Mouse (Mus musculus) inflammation-experienced regulatory T-cells, adult 16 weeks (primary cell): ENCODE results near the gene Krt82. TPM values are rescaled to one million over a fixed set of nuclear protein-coding genes. Genes with fewer than 3 reads are reported as not detected.

Experiments used
- polyA plus RNA-seq: library from polyadenylated mRNA; unstranded; fragments of 100-300 nt; shearing (Covaris generic); gene quantifications from one replicate; pipeline ENCODE4 v1.2.1, GENCODE M21; 2017

The Krt82 gene
- not detected for polyA plus RNA-seq

DNA sequence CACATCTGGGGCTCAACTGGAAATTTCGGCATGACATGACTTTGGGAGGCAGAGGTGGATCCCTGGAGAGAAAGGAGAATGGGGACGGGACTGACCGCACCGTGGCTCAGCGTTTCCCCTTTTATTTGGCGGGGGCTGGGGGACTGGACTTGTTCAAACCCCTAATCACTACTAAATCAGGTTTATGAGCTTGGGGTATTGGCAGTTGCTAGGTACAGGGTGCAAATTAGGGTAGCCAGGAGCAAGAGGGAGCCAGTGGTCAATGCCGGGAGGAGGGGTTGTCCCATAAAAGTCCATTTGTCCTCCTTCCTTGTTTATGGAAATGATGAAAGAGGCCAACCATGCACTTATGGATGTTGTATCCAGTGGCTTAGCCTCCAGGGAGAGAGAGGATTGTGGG lies at the start of gene Krt82:
Gene Krt82 (minus strand): TSS at position 101 of the 400 bp plus-strand sequence.

DNA sequence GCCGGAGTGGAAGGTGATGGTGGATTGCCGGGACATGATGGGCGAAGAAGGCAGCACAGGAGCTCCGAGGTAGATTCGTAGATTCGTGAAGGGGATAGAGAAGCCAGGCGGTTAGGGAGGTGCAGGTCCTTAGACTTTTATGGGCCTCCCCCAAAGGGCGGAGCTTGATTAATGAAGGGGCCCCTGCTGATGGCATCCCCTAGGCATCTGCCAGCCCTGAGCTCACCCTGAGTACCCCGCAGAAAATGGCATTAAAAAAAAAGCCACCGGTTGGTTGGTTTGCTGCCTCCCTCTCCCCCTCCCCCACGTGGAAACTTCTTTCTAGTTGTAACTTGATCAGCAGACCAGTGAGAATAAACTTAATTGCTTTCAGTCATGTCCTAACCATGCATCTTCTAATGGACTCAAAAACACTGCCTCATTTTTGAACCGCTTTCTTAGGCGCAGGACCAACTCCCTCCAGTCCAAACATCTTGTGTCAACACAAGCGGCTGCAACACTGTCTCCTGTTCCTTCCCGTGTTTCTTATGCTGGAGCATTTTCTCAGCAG lies 23.4 kb upstream of the Krt82 start, which contains the start of gene Krt75:
Gene Krt75 (minus strand): TSS at position 109 of the 550 bp plus-strand sequence.

DNA sequence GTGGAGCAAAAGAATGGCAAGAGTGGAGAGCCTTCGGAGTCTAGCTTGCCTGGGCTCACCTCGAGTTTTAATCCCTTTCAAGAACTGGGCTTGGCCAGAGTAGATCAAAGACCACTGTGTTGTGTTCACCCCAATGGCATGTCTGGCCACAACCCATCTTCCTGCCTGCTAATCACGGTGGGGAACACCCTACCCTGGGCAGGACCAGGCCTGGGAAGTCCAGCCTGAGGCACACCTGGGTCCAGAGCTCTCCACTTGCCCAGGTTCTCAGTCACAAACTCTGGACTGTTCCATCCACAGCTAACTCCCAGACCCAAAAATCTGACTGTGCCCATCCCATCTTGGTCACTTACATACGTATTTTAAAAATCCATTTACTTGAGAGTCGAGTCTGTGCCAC lies 12.4 kb upstream of the Krt82 start, which contains the start of gene Krt90:
Gene Krt90 (minus strand): TSS at position 101 of the 400 bp plus-strand sequence.

DNA sequence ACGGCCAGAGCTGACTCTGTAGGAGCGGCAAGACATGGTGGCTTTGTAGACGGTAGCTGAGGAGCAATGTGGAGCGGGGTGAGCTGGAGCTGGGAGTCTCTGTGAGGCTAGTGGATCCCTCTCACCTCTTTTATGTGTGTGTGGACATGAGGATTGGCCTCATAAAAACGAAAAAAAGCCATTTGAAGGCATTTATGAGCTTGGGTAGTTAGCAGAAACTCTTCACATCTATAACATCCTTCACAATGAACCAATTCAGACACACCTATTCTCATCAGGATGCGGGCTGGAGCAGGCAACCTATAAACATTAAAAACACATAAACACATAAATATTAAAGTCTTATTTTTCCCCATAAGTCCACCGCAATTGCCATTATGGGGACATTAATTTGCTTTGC lies 17.7 kb downstream of the Krt82 start, which contains the start of gene Krt84:
Gene Krt84 (minus strand): TSS at position 101 of the 400 bp plus-strand sequence.

DNA sequence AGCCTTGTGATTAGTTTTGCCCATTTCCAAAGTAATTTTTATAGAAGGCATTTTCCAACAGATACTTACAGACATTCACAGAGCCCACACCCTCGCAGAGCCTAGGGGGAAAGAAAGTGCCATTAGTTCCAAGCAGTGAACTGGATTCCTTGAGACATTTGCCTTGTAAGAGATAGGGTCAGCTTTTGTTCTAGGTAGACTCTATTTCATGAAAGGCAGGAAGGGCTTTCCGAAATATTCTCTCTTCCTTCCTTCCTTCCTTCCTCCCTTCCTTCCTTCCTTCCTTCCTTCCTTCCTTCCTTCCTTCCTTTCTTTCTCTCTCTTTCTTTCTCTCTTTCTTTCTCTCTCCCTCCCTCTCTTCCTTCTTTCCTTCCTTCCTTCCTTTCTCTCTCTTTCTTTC lies 33.3 kb downstream of the Krt82 start, which contains the start of gene Gm49425:
Gene Gm49425 (minus strand): TSS at position 101 of the 400 bp plus-strand sequence.

DNA sequence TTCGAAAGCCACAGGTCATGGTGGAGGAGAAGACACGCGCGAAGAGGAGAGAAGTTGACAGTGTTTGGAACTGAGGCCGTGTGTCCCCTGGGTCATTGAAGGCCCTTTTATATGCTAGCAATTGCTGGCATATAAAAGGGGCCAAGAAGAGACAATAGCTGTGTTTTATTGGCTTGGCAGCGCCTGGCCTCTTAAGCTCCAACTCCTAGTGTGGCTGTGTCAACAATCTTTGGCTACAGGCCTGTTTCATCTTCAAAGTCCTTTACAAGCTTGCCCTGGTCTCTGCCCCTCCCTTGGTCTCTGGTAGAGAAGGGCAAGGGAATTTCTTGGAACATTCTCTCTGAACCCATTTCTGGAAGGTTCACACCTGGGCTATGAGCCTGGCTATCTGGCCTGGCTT lies 59.0 kb downstream of the Krt82 start, which contains the start of gene Krt83:
Gene Krt83 (minus strand): TSS at position 82 of the 400 bp plus-strand sequence.

Other genes with a start within 250 kb of the Krt82 start
- 0.23 TPM for gene Krt80, start 180.5 kb downstream of the Krt82 start, polyA plus RNA-seq
- gene Krt7, start 139.6 kb downstream of the Krt82 start, polyA plus RNA-seq: not detected
- gene Krt87, start 111.9 kb downstream of the Krt82 start, polyA plus RNA-seq: 0.66 TPM
- gene Krt88, start 102.9 kb downstream of the Krt82 start, polyA plus RNA-seq: not detected
- gene Krt81, start 86.9 kb downstream of the Krt82 start, polyA plus RNA-seq: not detected
- gene Krt86, start 77.2 kb downstream of the Krt82 start, polyA plus RNA-seq: not detected
- gene Krt83, start 59.2 kb downstream of the Krt82 start, polyA plus RNA-seq: 6.9 TPM
- not detected for gene Gm49425, start 33.4 kb downstream of the Krt82 start, polyA plus RNA-seq
- gene Krt84, start 17.8 kb downstream of the Krt82 start, polyA plus RNA-seq: not detected
- gene Krt90, start 12.3 kb upstream of the Krt82 start, polyA plus RNA-seq: not detected
- gene Krt75, start 23.2 kb upstream of the Krt82 start, polyA plus RNA-seq: not detected
- not detected for gene Gm5414, start 77.5 kb upstream of the Krt82 start, polyA plus RNA-seq
- gene Gm5478, start 96.7 kb upstream of the Krt82 start, polyA plus RNA-seq: not detected
- not detected for gene Krt6b, start 129.6 kb upstream of the Krt82 start, polyA plus RNA-seq
- not detected for gene Krt6a, start 143.6 kb upstream of the Krt82 start, polyA plus RNA-seq
- gene Krt5, start 162.2 kb upstream of the Krt82 start, polyA plus RNA-seq: not detected
- not detected for gene Krt71, start 192.4 kb upstream of the Krt82 start, polyA plus RNA-seq
- gene Krt72, start 235.8 kb upstream of the Krt82 start, polyA plus RNA-seq: not detected